Mouse (Mus musculus) heart, embryonic 14.5 days (tissue): ENCODE measurements around the gene Ildr2. TPM values are rescaled to one million over a fixed set of nuclear protein-coding genes. Genes with fewer than 3 reads are reported as not detected.

Experiments
- ATAC-seq: fragments of 200-750 bp; cut with Nextera tagmentation; 2 replicates; pipeline ENCODE4 v1.8.0; 2017; ENCODE audit warnings: low read depth, moderate TSS enrichment; ENCODE audit not compliant: insufficient number of reproducible peaks, insufficient read depth, low FRiP score
- H3K27ac ChIP-seq, 2 experiments: fragments of 200-500 bp in 1 of 2; fragments of 300-500 bp in 1 of 2; sonication (generic) in 1 of 2; replicated peaks in 1 of 2; 2 replicates each; pipeline ENCODE4 v1.5.1; 2012 to 2014; ENCODE audit warnings: low read depth in 2 of 2, low read length in 2 of 2, control low read depth in 1 of 2, mild to moderate bottlenecking in 1 of 2, mixed read lengths in 1 of 2; ENCODE audit not compliant: control insufficient read depth in 1 of 2, insufficient read depth in 1 of 2
- H3K27me3 ChIP-seq: fragments of 300-500 bp; sonication (generic); 2 replicates; pipeline ENCODE4 v1.6.1; 2014; ENCODE audit warnings: mild to moderate bottlenecking, low read length, control low read depth; ENCODE audit not compliant: control insufficient read depth, insufficient read depth
- H3K36me3 ChIP-seq: fragments of 300-500 bp; sonication (generic); 2 replicates; pipeline ENCODE4 v1.6.1; 2014; ENCODE audit warnings: mild to moderate bottlenecking, control low read depth, low read length, mixed read lengths; ENCODE audit not compliant: control insufficient read depth, insufficient read depth
- H3K4me1 ChIP-seq, 2 experiments: fragments of 200-500 bp in 1 of 2; fragments of 300-500 bp in 1 of 2; sonication (generic) in 1 of 2; 2 replicates each; pipeline ENCODE4 v1.6.1; 2012 to 2014; ENCODE audit warnings: low read length in 2 of 2, control low read depth in 1 of 2, mixed read lengths in 1 of 2; ENCODE audit not compliant: control insufficient read depth in 2 of 2, insufficient read depth in 2 of 2
- H3K4me2 ChIP-seq: fragments of 300-500 bp; sonication (generic); 2 replicates; pipeline ENCODE4 v1.6.1; 2014; ENCODE audit warnings: mild to moderate bottlenecking, low read length
- H3K4me3 ChIP-seq, 2 experiments: fragments of 200-500 bp in 1 of 2; fragments of 300-500 bp in 1 of 2; sonication (generic) in 1 of 2; 2 replicates each; pipeline ENCODE4 v1.5.1; 2012 to 2014; ENCODE audit warnings: low read length in 2 of 2, mild to moderate bottlenecking in 2 of 2, control low read depth in 1 of 2, low read depth in 1 of 2, moderate library complexity in 1 of 2; ENCODE audit not compliant: control insufficient read depth in 1 of 2, insufficient read depth in 1 of 2
- H3K9ac ChIP-seq: fragments of 300-500 bp; sonication (generic); 2 replicates; pipeline ENCODE4 v1.6.1; 2014; ENCODE audit warnings: mild to moderate bottlenecking, low read length
- H3K9me3 ChIP-seq: fragments of 300-500 bp; sonication (generic); 2 replicates; pipeline ENCODE4 v1.6.1; 2016; ENCODE audit warnings: low read length, control low read depth; ENCODE audit not compliant: control insufficient read depth
- WGBS: fragments of 180-500 bp; shearing (Covaris S2); extraction: QIAGEN DNeasy Blood & Tissue Kit; methylation state at CpG from one replicate; pipeline ENCODE4 v1.1.7; 2014; 5-methylcytosine and 5-hydroxymethylcytosine counted together
- polyA plus RNA-seq: library from polyadenylated mRNA; unstranded; fragments of >200 nt; fragmentation: Nextera tagmentation; extraction: Ambion mirVana; gene quantifications from 2 replicates; pipeline ENCODE4 v1.2.1, GENCODE M21; 2014

Gene Ildr2
- polyA plus RNA-seq, 1 experiment from 2014 or later, result 1.5 TPM

DNA sequence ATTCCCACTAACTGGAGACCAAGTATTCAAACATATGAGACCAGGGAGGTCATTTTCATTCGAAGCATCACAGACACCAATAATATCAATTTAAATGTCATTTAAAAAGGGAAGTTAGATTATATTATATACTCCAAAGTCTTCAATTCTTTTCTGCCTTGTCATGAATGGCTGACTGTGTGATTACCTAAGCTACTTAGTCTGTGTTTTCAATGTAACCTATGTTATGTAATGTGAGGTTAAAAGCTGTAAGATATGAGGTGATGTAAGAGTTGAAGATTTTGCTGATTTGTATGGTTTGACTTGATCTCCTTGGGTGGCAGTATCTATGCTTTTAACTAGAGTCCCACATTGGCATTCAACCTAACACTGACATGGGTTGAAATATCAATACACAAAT, 88.6 kb downstream of the Ildr2 start:
- 70% methylated on average over 1 of the region's 1 CpGs for WGBS
- Histone ChIP-seq H3K27ac (no peak overlapping the region), H3K4me3 (no peak overlapping the region), H3K9ac (no peak overlapping the region), H3K36me3 (no peaks in the 10 kb centered on the region), H3K4me1 (no peaks in the 10 kb centered on the region), H3K27me3 (no peaks in the 10 kb centered on the region), H3K9me3 (no peaks in the 10 kb centered on the region), H3K4me2 (no peak overlapping the region)
- ATAC-seq, result no peak

- H3K9ac ChIP-seq, result no peak overlapping the region
- 79% methylated on average over 5 of the region's 5 CpGs for WGBS
- no peaks in the 10 kb centered on the region for H3K4me1 ChIP-seq
- ATAC-seq, result no peak
- no peaks in the 10 kb centered on the region for H3K27me3 ChIP-seq
- H3K4me3 ChIP-seq, result no peak overlapping the region
- no peaks in the 10 kb centered on the region for H3K36me3 ChIP-seq
- H3K9me3 ChIP-seq, result no peaks in the 10 kb centered on the region
- no peak overlapping the region for H3K27ac ChIP-seq
- no peak overlapping the region for H3K4me2 ChIP-seq
These were observed 89.6 kb downstream of the Ildr2 start for GRCm38 (mm10) chr1:166343586-166343985.

GRCm38 (mm10) chr1:166344300-166345077, 90.5 kb downstream of the Ildr2 start:
- H3K9me3 ChIP-seq, result no peaks in the 10 kb centered on the region
- H3K4me2 ChIP-seq, result no peak overlapping the region
- 86% methylated on average over 8 of the region's 8 CpGs for WGBS
- H3K4me1 ChIP-seq, result no peaks in the 10 kb centered on the region
- H3K27me3 ChIP-seq, result no peaks in the 10 kb centered on the region
- H3K9ac ChIP-seq, result no peak overlapping the region
- H3K36me3 ChIP-seq, result no peaks in the 10 kb centered on the region
- no peak overlapping the region for H3K4me3 ChIP-seq
- H3K27ac ChIP-seq, result no peak overlapping the region
- no peak for ATAC-seq

- no peak overlapping the region for H3K4me2 ChIP-seq
- H3K36me3 ChIP-seq, result no peaks in the 10 kb centered on the region
- no peaks in the 10 kb centered on the region for H3K27me3 ChIP-seq
- H3K9ac ChIP-seq, result no peak overlapping the region
- no peaks in the 10 kb centered on the region for H3K9me3 ChIP-seq
- ATAC-seq, result no peak
- no peak overlapping the region for H3K4me3 ChIP-seq
- H3K4me1 ChIP-seq, result no peaks in the 10 kb centered on the region
- no peak overlapping the region for H3K27ac ChIP-seq
- 88% methylated on average over 6 of the region's 6 CpGs for WGBS
These were observed 91.7 kb downstream of the Ildr2 start for GRCm38 (mm10) chr1:166345602-166346001.

DNA sequence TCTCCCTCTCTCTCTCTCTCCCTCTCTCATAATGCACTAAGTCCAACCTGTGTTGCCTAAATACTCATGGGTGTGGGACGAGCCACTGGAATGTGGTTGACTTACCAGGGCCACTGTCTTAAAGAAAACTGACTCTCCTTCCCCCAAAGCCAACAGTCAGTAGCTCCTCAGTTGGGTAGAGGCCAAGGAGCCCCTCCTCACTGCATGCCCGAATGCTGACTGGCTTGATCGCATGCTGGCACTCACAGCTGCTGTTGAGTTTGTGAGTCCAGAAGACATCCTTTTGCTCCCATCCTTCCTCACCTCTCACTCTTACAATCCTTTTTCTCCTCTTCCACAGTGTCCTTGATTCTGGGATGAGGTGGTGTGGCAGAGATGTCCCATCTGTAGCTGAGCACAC, 93.0 kb downstream of the Ildr2 start:
- Histone ChIP-seq H3K36me3 (no peaks in the 10 kb centered on the region), H3K4me3 (no peak overlapping the region), H3K27ac (no peak overlapping the region), H3K4me2 (no peak overlapping the region), H3K9me3 (no peaks in the 10 kb centered on the region), H3K4me1 (no peaks in the 10 kb centered on the region), H3K9ac (no peak overlapping the region), H3K27me3 (no peaks in the 10 kb centered on the region)
- ATAC-seq, result no peak
- 69% methylated on average over 3 of the region's 3 CpGs for whole genome bisulfite sequencing

DNA sequence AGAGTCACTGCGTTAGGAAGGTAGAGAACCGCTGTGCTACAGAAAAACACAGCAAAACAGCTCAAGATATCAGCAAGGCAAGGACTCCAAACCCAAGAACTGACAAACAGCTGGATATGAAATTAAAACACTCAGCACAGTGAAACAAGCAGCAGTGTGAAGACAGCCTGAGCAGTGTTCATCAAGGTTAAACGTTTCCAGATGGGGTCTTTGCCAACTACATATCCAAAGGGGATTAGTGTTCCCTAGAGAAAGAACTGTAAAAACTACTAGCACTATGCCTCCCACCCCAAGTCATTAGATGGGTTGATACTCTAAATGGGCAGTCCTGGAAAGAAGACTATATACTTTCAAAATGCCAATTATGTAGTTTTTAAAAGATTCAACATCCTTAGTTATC, 95.4 kb downstream of the Ildr2 start:
- Histone ChIP-seq H3K4me2 (no peak overlapping the region), H3K36me3 (no peaks in the 10 kb centered on the region), H3K27me3 (no peaks in the 10 kb centered on the region), H3K9ac (no peak overlapping the region), H3K9me3 (no peaks in the 10 kb centered on the region), H3K4me1 (no peaks in the 10 kb centered on the region), H3K4me3 (no peak overlapping the region), H3K27ac (no peak overlapping the region)
- ATAC-seq, result no peak
- 64% methylated on average over 3 of the region's 3 CpGs for WGBS

DNA sequence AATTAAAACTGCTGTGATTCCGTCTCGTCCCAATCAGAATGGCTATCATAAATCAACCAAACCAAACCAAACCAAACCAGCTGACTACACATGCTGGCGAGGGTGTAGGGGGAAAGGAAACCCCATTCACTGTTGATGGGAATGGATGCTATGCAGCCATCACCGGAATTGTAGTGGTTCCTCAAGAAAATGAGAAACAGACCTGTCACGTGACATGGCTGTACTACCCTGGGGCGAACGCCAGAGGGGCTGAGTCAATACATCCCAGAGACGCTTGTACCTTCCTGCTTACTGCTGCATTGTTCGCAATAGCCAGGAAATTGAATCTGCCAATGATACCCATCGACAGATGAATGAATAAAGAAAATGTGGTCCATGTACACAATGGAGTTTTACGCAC, 95.8 kb downstream of the Ildr2 start:
- Histone ChIP-seq H3K27ac (no peak overlapping the region), H3K4me3 (no peak overlapping the region), H3K9ac (no peak overlapping the region), H3K4me1 (no peaks in the 10 kb centered on the region), H3K4me2 (no peak overlapping the region), H3K27me3 (no peaks in the 10 kb centered on the region), H3K36me3 (no peaks in the 10 kb centered on the region), H3K9me3 (no peaks in the 10 kb centered on the region)
- no peak for ATAC-seq
- 83% methylated on average over 11 of the region's 11 CpGs for WGBS
